Mouse (Mus musculus) limb, embryonic 14.5 days (tissue): Measurements from ENCODE around the gene Plxdc2. TPM values are rescaled to one million over a fixed set of nuclear protein-coding genes. Genes with fewer than 3 reads are reported as not detected.
A peak's percentile ranks its signal among the peaks of the same experiment; 100 is the strongest.

Experiments
- ATAC-seq: fragments of 200-750 bp; cut with Nextera tagmentation; 2 replicates; pipeline ENCODE4 v1.8.0; 2017; ENCODE audit warnings: low read depth, moderate number of reproducible peaks, moderate TSS enrichment; ENCODE audit not compliant: low FRiP score
- DNase-seq: peaks from one replicate; pipeline ENCODE4 v3.0.0-alpha.2; 2015; ENCODE audit warnings: low spot score
- H3K27ac ChIP-seq: fragments of 300-500 bp; sonication (generic); replicated peaks from 2 replicates; pipeline ENCODE4 v1.5.1; 2014; ENCODE audit warnings: low read depth, mild to moderate bottlenecking, low read length, moderate library complexity, mixed read lengths
- H3K27me3 ChIP-seq: fragments of 300-500 bp; sonication (generic); 2 replicates; pipeline ENCODE4 v1.6.1; 2014; ENCODE audit warnings: low read length, mixed read lengths; ENCODE audit not compliant: control insufficient read depth, insufficient read depth
- H3K36me3 ChIP-seq: fragments of 300-500 bp; sonication (generic); 2 replicates; pipeline ENCODE4 v1.6.1; 2014; ENCODE audit warnings: mild to moderate bottlenecking, low read length, moderate library complexity, mixed read lengths; ENCODE audit not compliant: control insufficient read depth, insufficient read depth
- H3K4me1 ChIP-seq: fragments of 300-500 bp; sonication (generic); 2 replicates; pipeline ENCODE4 v1.6.1; 2014; ENCODE audit warnings: antibody characterized with exemption, low read length, mixed read lengths; ENCODE audit not compliant: control insufficient read depth, insufficient read depth
- H3K4me2 ChIP-seq: fragments of 300-500 bp; sonication (generic); replicated peaks from 2 replicates; pipeline ENCODE4 v1.6.1; 2014; ENCODE audit warnings: low read depth, mild to moderate bottlenecking, low read length, moderate library complexity; ENCODE audit not compliant: severe bottlenecking
- H3K4me3 ChIP-seq: fragments of 300-500 bp; sonication (generic); replicated peaks from 2 replicates; pipeline ENCODE4 v1.5.1; 2014; ENCODE audit warnings: low read length
- H3K9ac ChIP-seq: fragments of 300-500 bp; sonication (generic); 2 replicates; pipeline ENCODE4 v1.6.1; 2014; ENCODE audit warnings: mild to moderate bottlenecking, low read depth, low read length, moderate library complexity; ENCODE audit not compliant: severe bottlenecking
- H3K9me3 ChIP-seq: fragments of 300-500 bp; sonication (generic); 2 replicates; pipeline ENCODE4 v1.6.1; 2016; ENCODE audit warnings: low read length; ENCODE audit not compliant: control insufficient read depth
- POLR2A ChIP-seq: fragments of 200-500 bp; IDR thresholded peaks from 2 replicates; pipeline ENCODE4 v1.8.0; 2012; ENCODE audit warnings: inconsistent platforms, mild to moderate bottlenecking, moderate library complexity, borderline replicate concordance; ENCODE audit not compliant: insufficient read depth, insufficient read length; ENCODE audit errors: extremely low read depth
- WGBS: fragments of 180-500 bp; shearing (Covaris S2); extraction: QIAGEN DNeasy Blood & Tissue Kit; methylation state at CpG from one replicate; pipeline ENCODE4 v1.1.7; 2014; 5-methylcytosine and 5-hydroxymethylcytosine counted together
- polyA plus RNA-seq, 2 experiments: library from polyadenylated mRNA; depleted of rRNA in 1 of 2; stranded (reverse) in 1 of 2; unstranded in 1 of 2; fragments of >200 nt; fragmentation: Nextera tagmentation in 1 of 2; extraction: Ambion mirVana in 1 of 2; gene quantifications; 2 replicates each; pipeline versions ENCODE4 v1.2.1 to v1.2.3; 2012 to 2014

Gene Plxdc2
- polyA plus RNA-seq, 2 experiments, result 18.2 to 46.3 TPM

DNA sequence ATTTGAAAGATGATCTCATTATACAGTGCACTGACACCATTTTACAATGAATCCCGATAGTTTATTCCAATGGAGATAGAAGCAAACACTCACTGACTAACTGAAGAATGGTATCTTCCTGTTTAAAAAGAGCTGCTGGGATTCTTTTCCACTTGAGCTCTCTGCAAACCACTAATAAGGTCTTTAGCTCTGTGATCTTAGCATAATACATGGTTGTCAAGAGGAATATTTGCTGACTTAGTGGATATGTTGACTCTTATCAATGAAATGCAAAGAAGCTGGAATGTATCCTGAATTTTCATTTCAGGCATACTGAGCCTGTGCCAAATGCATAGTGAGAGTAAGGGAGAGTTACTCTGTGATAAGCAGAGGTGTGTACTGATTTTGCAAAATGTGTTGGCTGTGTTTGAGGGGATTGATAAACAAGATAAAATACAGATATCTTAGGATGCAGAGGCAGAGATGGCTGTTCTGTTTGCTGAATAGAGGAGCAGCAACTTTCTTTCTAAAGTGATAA, 100.2 kb downstream of the Plxdc2 start:
- no peaks in the 10 kb centered on the region for H3K9me3 ChIP-seq
- H3K36me3 ChIP-seq, result no peaks in the 10 kb centered on the region
- DNase-seq, result no peak
- no peak overlapping the region for H3K27ac ChIP-seq
- no peak overlapping the region for H3K4me2 ChIP-seq
- no peaks in the 10 kb centered on the region for H3K27me3 ChIP-seq
- 94% methylated on average over 1 of the region's 1 CpGs for WGBS
- TF ChIP-seq POLR2A, result no peak
- H3K4me1 ChIP-seq, result peaks cover 4% of the 10 kb centered on the region; the same call in 1 of the 2 replicates
- no peak overlapping the region for H3K4me3 ChIP-seq
- ATAC-seq, result no peak
- H3K9ac ChIP-seq, result no peak overlapping the region

DNA sequence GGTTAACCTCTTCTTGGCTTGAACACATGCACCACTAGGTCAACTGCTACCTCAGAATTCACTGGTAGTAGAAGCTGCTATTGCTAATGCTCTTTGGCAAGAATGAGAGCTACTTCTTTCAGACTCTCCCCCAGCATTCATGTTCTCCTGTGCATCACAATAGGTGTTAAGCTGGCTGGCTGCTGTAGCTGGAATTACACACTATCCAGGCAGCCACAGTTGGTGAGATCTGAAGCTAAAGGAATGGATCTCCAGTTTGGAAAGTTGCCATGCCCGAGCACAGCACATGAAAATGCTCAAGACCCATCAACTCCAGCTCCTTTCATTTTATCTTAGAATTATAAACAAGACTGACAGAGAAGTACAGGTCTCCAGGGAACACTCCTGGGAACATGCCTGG, 103.4 kb downstream of the Plxdc2 start:
- Histone ChIP-seq H3K4me3 (no peak overlapping the region), H3K4me1 (0 out of 2 replicates have a peak, but pooled peaks cover 2% of the 10 kb centered on the region), H3K9ac (no peak overlapping the region), H3K27ac (no peak overlapping the region), H3K36me3 (no peaks in the 10 kb centered on the region), H3K4me2 (no peak overlapping the region), H3K9me3 (no peaks in the 10 kb centered on the region), H3K27me3 (no peaks in the 10 kb centered on the region)
- 44% methylated on average over 1 of the region's 1 CpGs for WGBS
- DNase-seq (no peak), ATAC-seq (no peak)
- no peak for TF ChIP-seq POLR2A

DNA sequence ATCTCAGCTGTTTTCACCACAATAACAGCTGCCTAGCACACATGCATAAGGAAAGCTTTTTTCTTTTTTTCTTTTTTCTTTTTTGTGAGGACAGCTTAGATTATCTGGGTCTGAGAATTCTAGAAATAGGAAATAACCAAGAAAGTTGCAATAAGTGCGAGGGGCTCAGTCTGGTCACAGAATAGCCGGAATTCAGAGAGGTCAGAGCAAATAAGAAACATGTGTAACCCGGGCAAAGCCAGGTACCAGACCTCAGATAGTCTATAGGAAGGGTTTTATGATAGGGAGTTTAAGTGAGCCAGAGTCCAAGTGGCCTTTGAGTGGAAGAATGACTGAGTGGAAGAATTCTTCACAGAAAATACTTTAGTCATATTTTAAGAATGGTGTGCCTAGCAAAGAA, 114.0 kb downstream of the Plxdc2 start:
- no peaks in the 10 kb centered on the region for H3K4me1 ChIP-seq

DNA sequence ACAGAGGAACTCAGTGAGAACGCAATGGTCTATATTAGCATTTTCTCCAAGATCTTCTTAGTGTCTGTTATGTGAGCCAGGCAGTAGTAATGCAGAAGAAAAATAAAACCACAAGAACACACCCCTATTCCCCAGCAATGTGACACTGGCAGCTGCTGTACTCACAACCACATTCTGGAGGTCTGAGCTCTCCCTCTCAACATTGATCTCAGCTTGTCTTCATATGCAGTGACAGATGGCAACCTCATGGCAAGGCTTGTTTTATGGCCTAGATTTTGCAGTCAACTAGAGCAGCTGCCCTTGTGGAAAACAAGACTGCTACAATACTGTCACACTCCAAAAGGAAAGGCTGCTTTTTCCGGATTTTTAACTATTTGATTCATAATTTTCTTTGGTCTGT, 127.8 kb downstream of the Plxdc2 start:
- ATAC-seq, result peak; percentile 84

More for the DNA sequence above, 114.0 kb downstream of the Plxdc2 start:
- Histone ChIP-seq H3K4me3 (no peak overlapping the region), H3K27me3 (no peaks in the 10 kb centered on the region), H3K4me2 (no peak overlapping the region), H3K9ac (no peak overlapping the region), H3K27ac (no peak overlapping the region), H3K36me3 (no peaks in the 10 kb centered on the region), H3K9me3 (no peaks in the 10 kb centered on the region)
- ATAC-seq, result no peak
- 26% methylated on average over 3 of the region's 3 CpGs for whole genome bisulfite sequencing
- DNase-seq, result no peak
- TF ChIP-seq POLR2A, result no peak

DNA sequence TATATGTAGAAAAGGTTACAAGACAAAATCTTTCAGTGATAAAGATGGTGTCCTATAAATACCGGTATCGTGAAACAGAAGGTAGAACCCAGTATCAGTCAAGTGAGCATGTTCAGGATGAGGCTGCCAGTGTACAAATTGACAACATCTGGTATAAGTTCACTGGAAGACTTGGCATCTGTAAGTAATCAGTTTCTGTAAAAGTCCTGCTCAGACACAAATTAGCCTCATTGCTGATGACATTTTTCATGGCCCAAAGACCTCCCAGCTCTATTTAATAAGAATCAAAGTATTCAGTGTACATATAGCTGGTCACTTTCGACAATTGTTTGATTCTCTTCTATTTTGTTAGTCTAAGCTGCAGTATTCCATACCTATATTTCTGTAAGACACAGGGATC, 129.9 kb downstream of the Plxdc2 start:
- Histone ChIP-seq H3K9ac (no peak overlapping the region), H3K27me3 (no peaks in the 10 kb centered on the region), H3K4me3 (no peak overlapping the region), H3K4me2 (no peak overlapping the region), H3K36me3 (no peaks in the 10 kb centered on the region), H3K27ac (no peak overlapping the region), H3K4me1 (no peaks in the 10 kb centered on the region), H3K9me3 (no peaks in the 10 kb centered on the region)
- WGBS, result 32% methylated on average over 3 of the region's 3 CpGs
- DNase-seq, result no peak
- ATAC-seq, result no peak
- TF ChIP-seq POLR2A, result no peak

More for the DNA sequence above, 127.8 kb downstream of the Plxdc2 start:
- Histone ChIP-seq H3K4me1 (no peaks in the 10 kb centered on the region), H3K36me3 (no peaks in the 10 kb centered on the region), H3K27me3 (no peaks in the 10 kb centered on the region), H3K9me3 (no peaks in the 10 kb centered on the region), H3K4me3 (no peak overlapping the region), H3K9ac (no peak overlapping the region), H3K27ac (no peak overlapping the region), H3K4me2 (no peak overlapping the region)
- DNase-seq, result peak; percentile 25
- no peak for TF ChIP-seq POLR2A
- WGBS, result 54% methylated on average over 2 of the region's 2 CpGs

DNA sequence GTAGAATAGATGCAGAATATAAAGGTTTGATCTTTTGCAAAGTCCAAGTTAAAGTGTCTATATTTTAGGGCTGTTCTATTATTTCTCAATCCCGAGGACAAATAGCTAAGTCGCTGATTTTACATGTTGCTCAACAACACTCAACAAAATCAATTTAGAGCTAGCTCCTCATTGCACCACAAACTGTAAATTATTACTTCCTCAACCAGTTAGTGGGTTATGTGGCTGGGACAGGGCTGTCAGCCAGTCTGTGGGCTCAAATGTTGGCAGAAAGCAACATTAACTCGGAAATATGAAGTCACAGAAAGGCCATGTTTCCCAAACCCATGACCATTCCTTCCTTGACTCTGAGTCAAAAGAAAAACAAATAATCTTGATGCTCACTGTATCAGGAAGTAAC, 135.1 kb downstream of the Plxdc2 start:
- DNase-seq (no peak), ATAC-seq (no peak)
- Histone ChIP-seq H3K4me3 (no peak overlapping the region), H3K4me2 (no peak overlapping the region), H3K27me3 (no peaks in the 10 kb centered on the region), H3K36me3 (no peaks in the 10 kb centered on the region), H3K27ac (no peak overlapping the region), H3K4me1 (no peaks in the 10 kb centered on the region), H3K9me3 (no peaks in the 10 kb centered on the region), H3K9ac (no peak overlapping the region)
- WGBS, result 39% methylated on average over 3 of the region's 3 CpGs
- no peak for TF ChIP-seq POLR2A
